Mouse (Mus musculus) small intestine, adult 2 months (tissue): ENCODE measurements around the gene Hoxa9. TPM values are rescaled to one million over a fixed set of nuclear protein-coding genes. Genes with fewer than 3 reads are reported as not detected.

Experiments
- H3K27ac ChIP-seq: fragments of 200-500 bp; 2 replicates; pipeline ENCODE4 v1.5.1; 2012; ENCODE audit warnings: low read depth, low read length, control low read depth, inconsistent platforms; ENCODE audit not compliant: insufficient read depth
- H3K27me3 ChIP-seq: fragments of 200-500 bp; 2 replicates; pipeline ENCODE4 v1.6.1; 2012; ENCODE audit warnings: mild to moderate bottlenecking, moderate library complexity, low read length, inconsistent platforms; ENCODE audit not compliant: control insufficient read depth, insufficient read depth
- H3K36me3 ChIP-seq: fragments of 200-500 bp; 2 replicates; pipeline ENCODE4 v1.6.1; 2012; ENCODE audit warnings: mild to moderate bottlenecking, low read length, control low read depth, inconsistent platforms; ENCODE audit not compliant: control insufficient read depth, insufficient read depth
- H3K4me1 ChIP-seq: fragments of 200-500 bp; 2 replicates; pipeline ENCODE4 v1.6.1; 2012; ENCODE audit warnings: low read length, inconsistent platforms, mixed read lengths; ENCODE audit not compliant: control insufficient read depth, insufficient read depth, insufficient read length
- H3K4me3 ChIP-seq: fragments of 200-500 bp; 2 replicates; pipeline ENCODE4 v1.5.1; 2012; ENCODE audit warnings: low read depth, mild to moderate bottlenecking, control low read depth, inconsistent platforms, low read length, moderate library complexity
- CTCF ChIP-seq: fragments of 200-500 bp; IDR thresholded peaks from 2 replicates; pipeline ENCODE4 v1.5.1; 2012; ENCODE audit warnings: low read depth, mild to moderate bottlenecking, control low read depth, inconsistent platforms, low read length, moderate library complexity, mixed read lengths; ENCODE audit not compliant: insufficient replicate concordance, insufficient read length; ENCODE audit errors: extremely low read depth
- POLR2A ChIP-seq: fragments of 200-500 bp; IDR thresholded peaks from 2 replicates; pipeline ENCODE4 v1.6.1; 2012; ENCODE audit warnings: low read depth, mild to moderate bottlenecking, control low read depth, inconsistent platforms, low read length, moderate library complexity
- WGBS: fragments of 180-500 bp; shearing (Covaris S2); methylation state at CpG from one replicate; pipeline ENCODE4 v1.1.7; 2018; 5-methylcytosine and 5-hydroxymethylcytosine counted together
- polyA plus RNA-seq: library from polyadenylated mRNA; depleted of rRNA; stranded (reverse); fragments of >200 nt; gene quantifications from 2 replicates; pipeline ENCODE4 v1.2.3, GENCODE M21; 2012

The Hoxa9 gene
- polyA plus RNA-seq, 1 experiment = not detected

DNA sequence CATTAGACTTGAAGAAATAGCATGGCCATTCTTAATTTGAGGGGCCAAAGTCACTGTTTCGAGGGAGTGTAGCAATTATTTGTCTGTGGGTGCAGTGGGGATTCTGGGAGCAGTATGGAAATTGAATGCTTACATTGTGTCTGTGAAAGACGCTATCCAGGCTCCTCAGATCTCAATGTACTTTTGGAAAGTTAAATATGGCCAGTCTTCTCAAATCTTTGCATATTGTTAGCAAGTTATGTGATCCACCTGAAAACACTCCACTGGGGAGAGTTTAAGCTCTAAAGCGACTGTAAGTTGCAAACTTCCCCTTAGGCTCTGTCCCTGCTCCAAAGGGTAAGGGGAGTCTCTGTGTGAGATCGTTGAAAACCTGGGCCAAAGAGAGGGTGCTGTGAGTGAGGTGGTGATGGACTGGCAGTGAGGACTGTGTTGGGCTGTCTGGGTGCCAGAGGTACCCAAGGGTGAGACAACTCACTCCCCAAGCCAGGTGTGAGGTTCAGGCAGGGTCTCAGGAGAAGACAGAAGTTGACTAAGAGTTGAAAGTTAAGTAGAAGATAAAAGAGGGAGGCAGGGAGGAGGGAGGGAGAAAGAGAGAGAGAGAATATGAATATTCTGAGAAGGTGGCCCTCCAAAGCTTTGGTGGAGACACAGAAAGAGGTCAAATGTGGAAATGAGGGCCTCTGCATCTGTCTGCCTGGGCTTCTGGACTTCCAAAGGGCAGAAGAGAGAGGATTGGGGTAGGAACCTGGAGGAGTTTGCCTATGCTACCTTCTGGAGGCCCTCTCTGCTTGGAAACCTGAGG, 23.8 kb downstream of the Hoxa9 start:
- no peak for TF ChIP-seq CTCF
- TF ChIP-seq POLR2A = no peak
- H3K4me1 ChIP-seq = no peaks in the 10 kb centered on the region; the same call in none of the 2 replicates
- no peak overlapping the region for H3K4me3 ChIP-seq
- H3K27me3 ChIP-seq = peaks cover 80% of the 10 kb centered on the region
- H3K27ac ChIP-seq = 0 out of 2 replicates have a peak overlapping the region, but pooled peaks have one; percentile 15
- H3K36me3 ChIP-seq = no peaks in the 10 kb centered on the region
- WGBS = 33% methylated on average over 4 of the region's 4 CpGs

DNA sequence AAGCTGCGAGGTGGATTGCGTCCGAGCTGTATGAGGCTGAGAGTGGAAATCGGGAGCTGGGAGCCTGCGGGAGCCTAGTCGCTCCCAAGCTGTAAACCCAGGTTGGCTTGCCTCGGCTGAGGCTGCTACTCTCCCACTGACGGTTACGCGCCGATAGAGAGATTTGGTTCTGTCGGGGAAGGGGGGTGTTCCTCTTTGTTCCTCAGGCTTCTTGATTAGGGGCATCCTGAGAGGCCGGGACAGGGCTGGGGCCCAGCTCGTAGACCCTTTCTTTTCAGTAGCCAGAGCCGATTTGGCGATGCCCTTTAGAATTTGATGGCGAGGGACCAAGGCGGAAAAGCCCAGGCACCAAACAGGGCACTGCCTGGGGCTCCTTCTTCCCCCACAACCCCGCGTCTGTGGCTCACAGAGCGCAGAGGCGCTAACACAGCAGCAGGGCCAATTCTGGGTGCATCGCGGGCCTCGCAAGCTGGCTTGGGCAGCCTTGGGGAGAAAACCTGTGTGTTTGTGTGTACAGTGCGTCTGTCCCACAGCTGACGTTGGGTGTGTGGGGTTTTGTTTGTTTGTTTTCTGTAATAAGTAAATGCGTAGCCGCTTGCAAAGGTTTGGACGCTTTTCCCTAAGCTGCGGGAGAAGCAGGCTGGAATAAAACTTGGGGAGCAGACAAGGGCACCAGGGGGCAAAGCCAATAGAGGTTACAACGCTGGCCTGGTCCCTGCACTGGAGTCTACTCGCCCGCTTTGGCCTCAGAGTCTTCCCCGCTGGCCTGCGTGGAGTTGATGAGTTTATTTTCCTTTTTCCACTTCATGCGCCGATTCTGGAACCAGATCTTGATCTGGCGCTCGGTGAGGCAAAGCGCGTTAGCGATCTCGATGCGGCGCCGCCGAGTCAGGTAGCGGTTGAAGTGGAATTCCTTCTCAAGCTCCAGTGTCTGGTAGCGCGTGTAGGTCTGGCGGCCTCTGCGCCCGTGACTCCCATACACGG, 25.0 kb downstream of the Hoxa9 start:
- 27% methylated on average over 55 of the region's 55 CpGs for WGBS
- Histone ChIP-seq H3K4me3 (no peak overlapping the region), H3K36me3 (no peaks in the 10 kb centered on the region), H3K4me1 (peaks cover 4% of the 10 kb centered on the region), H3K27ac (peak overlapping the region; percentile 24; the same call in 1 of the 2 replicates), H3K27me3 (peaks cover 70% of the 10 kb centered on the region)
- TF ChIP-seq POLR2A (no peak), CTCF (no peak)

DNA sequence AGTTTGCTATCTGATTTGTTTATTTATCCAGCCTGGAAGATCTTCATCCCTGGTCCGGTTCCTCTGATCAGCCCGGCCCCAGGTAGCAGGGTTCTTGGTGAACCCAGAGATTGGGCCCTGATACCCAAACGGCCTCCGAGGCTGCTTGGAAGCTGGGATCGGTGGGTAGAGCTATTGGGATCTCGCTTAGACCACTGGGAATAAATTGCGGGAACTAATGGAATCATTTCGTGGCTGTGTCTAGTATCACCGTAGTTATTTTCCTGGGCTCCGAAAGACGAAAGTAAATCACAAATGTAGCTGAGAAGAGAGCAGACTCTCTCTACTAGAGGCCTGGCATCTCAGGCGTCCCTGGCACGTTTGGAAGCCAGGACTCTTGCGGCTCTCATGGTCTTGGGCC, 25.7 kb downstream of the Hoxa9 start:
- no peak overlapping the region for H3K4me3 ChIP-seq
- no peaks in the 10 kb centered on the region for H3K36me3 ChIP-seq
- H3K27ac ChIP-seq = peak overlapping the region; percentile 24
- TF ChIP-seq CTCF = no peak
- no peak for TF ChIP-seq POLR2A
- WGBS = 30% methylated on average over 14 of the region's 14 CpGs
- peaks cover 68% of the 10 kb centered on the region for H3K27me3 ChIP-seq
- peaks cover 8% of the 10 kb centered on the region for H3K4me1 ChIP-seq

DNA sequence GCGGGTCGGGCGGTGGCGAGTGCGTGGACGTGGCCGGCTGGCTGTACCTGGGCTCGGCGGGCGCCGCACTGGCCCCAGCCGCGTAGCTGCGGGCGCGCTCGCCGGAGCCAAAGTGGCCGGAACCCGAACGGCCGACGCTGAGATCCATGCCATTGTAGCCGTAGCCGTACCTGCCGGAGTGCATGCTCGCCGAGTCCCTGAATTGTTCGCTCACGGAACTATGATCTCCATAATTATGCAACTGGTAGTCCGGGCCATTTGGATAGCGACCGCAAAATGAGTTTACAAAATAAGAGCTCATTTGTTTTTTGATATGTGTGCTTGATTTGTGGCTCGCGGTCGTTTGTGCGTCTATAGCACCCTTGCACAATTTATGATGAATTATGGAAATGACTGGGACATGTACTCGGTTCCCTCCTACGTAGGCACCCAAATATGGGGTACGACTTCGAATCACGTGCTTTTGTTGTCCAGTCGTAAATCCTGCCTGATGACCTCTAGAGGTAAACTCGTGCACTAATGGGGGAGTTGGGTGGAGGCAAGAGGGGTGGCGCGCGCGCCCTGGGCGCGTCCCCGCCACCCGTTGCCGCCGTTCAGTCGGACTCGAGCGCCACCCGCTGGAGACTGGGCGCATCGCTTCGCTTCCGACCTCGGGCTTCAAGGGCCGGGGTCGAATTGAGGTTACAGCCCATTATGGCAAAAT, 26.7 kb downstream of the Hoxa9 start, which contains the start of gene Hoxa5:
Gene Hoxa5 (minus strand): TSS at position 538 of the 703 bp plus-strand sequence.
- Histone ChIP-seq H3K36me3 (no peaks in the 10 kb centered on the region), H3K27me3 (peaks cover 61% of the 10 kb centered on the region), H3K4me1 (peaks cover 11% of the 10 kb centered on the region), H3K4me3 (peak within 1 kb of the TSS; percentile 65), H3K27ac (peak within 1 kb of the TSS; percentile 48)
- TF ChIP-seq POLR2A (no peak), CTCF (peak; percentile 79)
- 13% methylated on average over 65 of the region's 65 CpGs for WGBS

DNA sequence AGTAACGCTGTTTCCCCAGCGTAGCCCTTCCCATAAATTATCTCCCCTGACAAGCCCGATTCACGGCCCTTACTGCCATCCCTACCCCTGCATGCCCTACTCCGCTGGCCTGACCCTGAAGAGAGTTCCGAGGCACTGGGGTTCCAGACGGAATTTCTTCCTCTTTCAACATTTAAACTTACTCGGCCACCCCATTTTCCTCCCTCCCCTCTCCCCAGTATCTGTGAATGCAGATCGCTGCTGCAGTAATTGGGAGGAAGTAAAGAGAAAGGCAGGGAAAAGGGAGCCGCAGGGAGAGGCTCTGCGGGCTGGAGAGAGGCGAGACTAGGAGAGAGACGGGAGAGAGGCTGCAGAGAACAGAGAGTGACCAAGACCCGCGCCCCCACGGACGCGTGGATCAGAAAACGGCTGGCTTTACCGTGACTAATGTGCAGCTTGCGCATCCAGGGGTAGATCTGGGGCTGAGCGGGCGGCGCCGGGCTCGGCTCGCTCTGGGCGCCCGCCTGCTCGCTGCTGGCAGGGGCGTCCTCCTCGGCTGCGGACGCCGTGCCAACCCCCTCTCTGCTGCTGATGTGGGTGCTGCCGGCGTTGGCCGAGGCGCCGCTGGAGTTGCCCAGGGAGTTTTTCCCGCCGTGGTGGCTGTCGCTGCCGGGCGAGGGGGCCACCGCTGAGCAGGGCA, 27.4 kb downstream of the Hoxa9 start:
- peaks cover 11% of the 10 kb centered on the region for H3K4me1 ChIP-seq
- H3K27me3 ChIP-seq = peaks cover 54% of the 10 kb centered on the region
- 12% methylated on average over 46 of the region's 46 CpGs for WGBS
- peak overlapping the region; percentile 48 for H3K27ac ChIP-seq
- no peaks in the 10 kb centered on the region for H3K36me3 ChIP-seq
- TF ChIP-seq POLR2A (no peak), CTCF (no peak)
- peak overlapping the region; percentile 65 for H3K4me3 ChIP-seq

DNA sequence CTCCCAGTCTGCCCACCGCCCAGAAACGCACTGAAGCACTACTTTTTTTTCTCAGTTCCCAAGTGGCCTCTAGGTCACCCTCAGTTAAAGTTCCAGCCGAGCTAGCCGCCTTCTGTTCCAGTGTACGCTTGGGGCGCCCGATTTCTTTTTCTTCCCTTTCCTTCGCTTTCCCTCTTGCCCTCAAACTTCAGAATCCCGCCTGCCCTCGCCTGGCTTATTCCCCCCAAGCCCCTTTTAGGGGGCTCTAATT, 27.8 kb downstream of the Hoxa9 start:
- Histone ChIP-seq H3K4me3 (peak overlapping the region; percentile 65), H3K4me1 (peaks cover 11% of the 10 kb centered on the region), H3K36me3 (no peaks in the 10 kb centered on the region), H3K27ac (peak overlapping the region; percentile 48), H3K27me3 (peaks cover 50% of the 10 kb centered on the region)
- TF ChIP-seq CTCF = 0 out of 2 replicates have a peak, but pooled peaks have one; percentile 8
- TF ChIP-seq POLR2A = no peak
- WGBS = 26% methylated on average over 10 of the region's 10 CpGs
